Mouse (Mus musculus): ENCODE data around the gene Zbtb20.

DNA sequence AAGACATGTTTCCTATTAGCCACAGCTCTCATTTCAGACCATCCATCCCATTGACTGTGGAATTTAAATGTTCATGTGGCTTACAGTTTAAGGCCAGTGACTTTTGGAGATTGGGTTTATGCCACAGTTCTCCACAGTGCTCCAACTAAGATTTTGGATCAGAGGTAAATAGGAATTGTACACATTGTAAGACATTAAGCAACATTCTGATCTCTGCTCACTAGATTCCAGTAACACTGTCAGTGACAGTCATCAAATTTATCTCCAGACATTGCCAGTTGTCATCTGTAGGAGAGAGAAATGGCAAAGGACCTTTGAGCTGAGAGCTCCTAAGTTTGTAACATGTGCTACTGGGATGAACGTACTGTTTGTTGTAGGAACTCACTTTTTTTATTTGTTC is 452.5 kb downstream of the Zbtb20 start:
- no peak for TF ChIP-seq CTCF (IDR thresholded peaks at IDR 0.05; ENCODE audit: low read depth, low read length)
- TF ChIP-seq POLR2A (IDR thresholded peaks at IDR 0.05; ENCODE audit: borderline replicate concordance, low read depth, low read length) = no peak

Data from bone marrow macrophage, adult 2 months (primary cell).